In genomic region chrX:100493500-100494067, GRCm38 (mm10) we compare ENCODE assay signal across 9 mouse cellular contexts. TPM values are rescaled to one million over a fixed set of nuclear protein-coding genes. Genes with fewer than 3 reads are reported as not detected.
A peak's percentile ranks its signal among the peaks of the same experiment; 100 is the strongest.
DNase-seq lines count a peak whose midpoint lies in the region; ATAC-seq and TF ChIP-seq lines count a peak whose summit lies in the region.
"Had no signal": no experiment of that assay in that cellular context is flagged by ENCODE, and none has a peak within 500 bp of the region (broad histone marks: within the 10 kb centered on the region; RNA-seq: fewer than 3 reads in every experiment).

No protein-coding gene starts in this region.

- peaks cover 71% of the 10 kb centered on the region for H3K27me3 ChIP-seq in embryonic facial prominence, embryonic 10.5 days (replicated peaks; ENCODE audit: low read depth, poor library complexity, severe bottlenecking)
- no peaks in the 10 kb centered on the region for H3K27me3 ChIP-seq in midbrain, embryonic 16.5 days (ENCODE audit: control insufficient read depth, insufficient read depth, low read depth, low read length)

- DNase-seq in layer of hippocampus, adult 2 months (ENCODE audit: low spot score in 2 of 2), result peak in 1 of 2 experiments; percentile 4
- no peak for DNase-seq in layer of hippocampus, postnatal 10 days (ENCODE audit: low spot score in 2 of 2)
- no peak for DNase-seq in embryonic facial prominence, embryonic 10.5 days (ENCODE audit: low spot score)
- DNase-seq in urinary bladder, adult 2 months (ENCODE audit: low spot score), result no peak
- no peak for DNase-seq in thymus, postnatal 4 days
- DNase-seq in layer of hippocampus, adult 9-10 months (ENCODE audit: low spot score), result no peak

- TF ChIP-seq CTCF in layer of hippocampus, adult 2 months (conservative IDR thresholded peaks at IDR 0.05), result no peak

- peaks cover 20% of the 10 kb centered on the region for H3K36me3 ChIP-seq in embryonic facial prominence, embryonic 10.5 days (replicated peaks)
- no peaks in the 10 kb centered on the region for H3K36me3 ChIP-seq in midbrain, embryonic 16.5 days (ENCODE audit: control insufficient read depth, insufficient read depth, low read length)

- no peak overlapping the region for H3K27ac ChIP-seq in layer of hippocampus, adult 2 months
- peak overlapping the region; percentile 30; the same call in 1 of the 2 replicates for H3K27ac ChIP-seq in embryonic facial prominence, embryonic 10.5 days (replicated peaks)
- H3K27ac ChIP-seq in midbrain, embryonic 16.5 days (ENCODE audit: low read length), result no peak overlapping the region

- peak overlapping the region; percentile 74 for H3K4me3 ChIP-seq in layer of hippocampus, adult 2 months
- peak overlapping the region; percentile 69 for H3K4me3 ChIP-seq in embryonic facial prominence, embryonic 10.5 days
- peak overlapping the region; percentile 60 for H3K4me3 ChIP-seq in midbrain, embryonic 16.5 days (ENCODE audit: low read depth, low read length)

- 18% methylated on average over 22 of the region's 22 CpGs for WGBS in embryonic facial prominence, embryonic 10.5 days
- 27% methylated on average over 22 of the region's 22 CpGs for WGBS in midbrain, embryonic 16.5 days

- H3K9me3 ChIP-seq in embryonic facial prominence, embryonic 10.5 days, result no peaks in the 10 kb centered on the region
- H3K9me3 ChIP-seq in midbrain, embryonic 16.5 days (replicated peaks; ENCODE audit: control insufficient read depth, low read length, poor library complexity, severe bottlenecking), result no peaks in the 10 kb centered on the region

- H3K9ac ChIP-seq in midbrain, embryonic 16.5 days (ENCODE audit: low read depth, low read length), result no peak overlapping the region

- peak; percentile 7 for ATAC-seq in inflammation-experienced regulatory T-cells, adult 6 months
- peak; percentile 72 for ATAC-seq in midbrain, embryonic 16.5 days

- peak overlapping the region; percentile 64 for H3K4me2 ChIP-seq in midbrain, embryonic 16.5 days (ENCODE audit: low read length)

- peaks cover 8% of the 10 kb centered on the region for H3K4me1 ChIP-seq in embryonic facial prominence, embryonic 10.5 days
- peaks cover 7% of the 10 kb centered on the region for H3K4me1 ChIP-seq in midbrain, embryonic 16.5 days (ENCODE audit: control insufficient read depth, insufficient read depth, low read length)

RNA-seq across cellular contexts. Expression of gene Igbp1, which starts 0.5 kb away (rescaled TPM):
- 10 to 100 TPM; 37.3 to 38.8 TPM for total RNA-seq in layer of hippocampus, adult 2 months (2021)
- total RNA-seq in layer of hippocampus, postnatal 10 days (2021), result 10 to 100 TPM; 36.4 to 36.7 TPM
- polyA plus RNA-seq in embryonic facial prominence, embryonic 10.5 days (2016; fragmentation: Nextera tagmentation; extraction: Ambion mirVana), result 40.5 and 43.0 TPM in 2 replicates
- polyA plus RNA-seq in inflammation-experienced regulatory T-cells, adult 6 months (2017; shearing (Covaris generic)), result 10 to 100 TPM; 72.8 to 90.9 (median 83.2) TPM
- polyA plus RNA-seq in midbrain, embryonic 16.5 days (2015; fragmentation: Nextera tagmentation; extraction: Ambion mirVana), result 24.1 and 25.2 TPM in 2 replicates
- polyA plus RNA-seq in urinary bladder, adult 2 months (2012; rRNA removed), result 64.4 and 68.7 TPM in 2 replicates

RNA-seq across cellular contexts. Expression of gene Dgat2l6, which starts 31.1 kb away (rescaled TPM):
- total RNA-seq in layer of hippocampus, adult 2 months (2021), result under 1 TPM; 0.33 to 0.39 TPM
- not detected for total RNA-seq in layer of hippocampus, postnatal 10 days (2021)
- polyA plus RNA-seq in embryonic facial prominence, embryonic 10.5 days (2016; fragmentation: Nextera tagmentation; extraction: Ambion mirVana), result not detected in 2 replicates
- polyA plus RNA-seq in inflammation-experienced regulatory T-cells, adult 6 months (2017; shearing (Covaris generic)), result not detected
- not detected in 2 replicates for polyA plus RNA-seq in midbrain, embryonic 16.5 days (2015; fragmentation: Nextera tagmentation; extraction: Ambion mirVana)
- not detected in 2 replicates for polyA plus RNA-seq in urinary bladder, adult 2 months (2012; rRNA removed)
- polyA plus RNA-seq: large intestine, adult 2 months had no signal

RNA-seq across cellular contexts. Expression of gene Awat2, which starts 51.1 kb away (rescaled TPM):
- total RNA-seq in layer of hippocampus, adult 2 months (2021), result under 1 TPM; 0.22 to 0.31 TPM
- total RNA-seq in layer of hippocampus, postnatal 10 days (2021), result not detected
- polyA plus RNA-seq in embryonic facial prominence, embryonic 10.5 days (2016; fragmentation: Nextera tagmentation; extraction: Ambion mirVana), result 0.70 and 0.71 TPM in 2 replicates
- polyA plus RNA-seq in inflammation-experienced regulatory T-cells, adult 6 months (2017; shearing (Covaris generic)), result under 1 TPM; 0.65 to 0.98 (median 0.77) TPM
- 0.11 TPM in 1 of 2 replicates, not detected in the other for polyA plus RNA-seq in midbrain, embryonic 16.5 days (2015; fragmentation: Nextera tagmentation; extraction: Ambion mirVana)
- polyA plus RNA-seq in urinary bladder, adult 2 months (2012; rRNA removed), result 0.37 and 0.69 TPM in 2 replicates
